Mouse (Mus musculus) kidney, adult 2 months (tissue): ENCODE measurements at regions not wholly inside any gene's neighbourhood (a gene's known extent, or its start where the extent isn't known, plus 50 kb on each side); places are given as distances from the start of the nearest gene placed in this dataset.

Source experiments
- CTCF ChIP-seq: fragments of 200-500 bp; conservative IDR thresholded peaks from 2 replicates; pipeline ENCODE4 v1.5.1; 2011; ENCODE audit warnings: low read depth, mild to moderate bottlenecking, control low read depth, low read length, moderate library complexity, mixed read lengths; ENCODE audit not compliant: insufficient read depth, insufficient read length
- POLR2A ChIP-seq: fragments of 200-500 bp; IDR thresholded peaks from one replicate; pipeline ENCODE4 v1.6.1; 2011; ENCODE audit warnings: low read depth, low read length, control low read depth

DNA sequence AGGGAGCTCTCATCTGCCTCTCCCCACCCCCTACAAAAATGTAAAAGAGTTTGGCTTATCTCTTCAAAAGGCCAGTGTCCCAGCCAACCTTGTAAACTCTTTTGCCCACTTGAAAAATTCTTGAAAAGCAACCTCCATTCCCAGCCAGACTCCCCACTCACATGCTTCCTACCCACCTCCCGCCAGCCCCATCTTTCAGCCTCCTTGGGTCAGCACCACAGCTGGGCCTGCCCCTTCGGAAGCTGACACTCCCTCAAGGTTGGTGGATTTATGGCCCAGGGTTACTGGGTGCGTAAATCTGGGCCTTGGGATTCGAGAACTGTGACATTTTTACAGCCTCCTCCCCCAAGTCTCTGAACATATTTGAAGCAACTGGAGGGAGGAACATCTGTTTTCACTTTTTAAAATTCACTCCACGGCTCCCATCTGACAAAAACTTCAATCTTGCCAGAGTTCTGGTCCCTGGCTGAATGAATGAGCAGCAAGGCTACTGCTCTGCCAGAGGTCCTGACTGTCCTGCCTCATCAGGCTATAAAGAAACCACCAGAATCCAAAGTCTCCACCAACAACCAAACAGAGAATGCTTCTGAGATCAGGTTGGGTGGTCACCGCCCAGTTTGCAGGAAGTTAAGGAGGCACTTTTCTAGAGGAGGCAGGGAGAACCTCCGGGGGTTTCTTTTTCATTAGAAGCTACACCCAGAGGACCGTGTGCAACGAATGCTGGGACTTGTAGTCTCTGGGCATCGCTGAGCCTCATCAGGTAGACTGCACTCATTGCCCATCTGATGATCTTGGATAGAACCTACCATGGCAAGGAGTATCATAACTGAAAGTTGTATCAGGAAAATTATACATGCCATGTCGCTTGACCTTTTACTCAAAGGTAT is 147.3 kb downstream of the Ly86 start:
- TF ChIP-seq CTCF (no peak), POLR2A (no peak)
